Mouse (Mus musculus) yolk sac, embryonic 10.5 days (tissue): ENCODE data around the gene Ppt1.
A peak's percentile ranks its signal among the peaks of the same experiment; 100 is the strongest.

Experiments
- DNase-seq: peaks from one replicate; pipeline ENCODE4 v3.0.0-alpha.2; 2017; ENCODE audit warnings: low spot score

The Ppt1 gene

GRCm38 (mm10) chr4:122870741-122871140 is 34.7 kb downstream of the Ppt1 start:
- no peak for DNase-seq

GRCm38 (mm10) chr4:122871269-122871668 is 35.2 kb downstream of the Ppt1 start:
- no peak for DNase-seq

- no peak for DNase-seq
Measured at GRCm38 (mm10) chr4:122871989-122872388, 35.9 kb downstream of the Ppt1 start.

DNA sequence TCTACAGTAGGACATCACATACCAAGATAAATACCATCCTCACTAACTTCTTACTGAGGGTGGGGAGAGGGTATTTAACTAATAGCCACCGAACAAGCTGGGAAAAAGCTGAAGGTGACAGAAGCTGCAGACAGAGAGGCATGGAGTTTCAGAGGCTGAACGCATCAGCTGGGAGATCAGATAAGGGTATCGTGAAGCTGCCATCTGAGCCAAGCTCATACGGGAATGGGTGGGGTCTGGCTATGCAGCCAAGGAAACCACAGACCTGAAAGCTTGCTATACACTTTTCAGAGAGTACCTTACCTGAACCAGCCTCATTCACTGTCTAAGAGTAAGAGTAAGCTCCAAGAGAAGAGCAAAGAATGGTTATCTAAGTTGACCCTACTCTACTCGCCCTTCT is 37.0 kb downstream of the Ppt1 start:
- no peak for DNase-seq

- DNase-seq: no peak
Measured at GRCm38 (mm10) chr4:122873512-122873911, 37.5 kb downstream of the Ppt1 start.

- DNase-seq: no peak
Measured at GRCm38 (mm10) chr4:122878333-122879070, 42.5 kb downstream of the Ppt1 start.

- no peak for DNase-seq
Measured at GRCm38 (mm10) chr4:122882544-122882943, 46.5 kb downstream of the Ppt1 start.

DNA sequence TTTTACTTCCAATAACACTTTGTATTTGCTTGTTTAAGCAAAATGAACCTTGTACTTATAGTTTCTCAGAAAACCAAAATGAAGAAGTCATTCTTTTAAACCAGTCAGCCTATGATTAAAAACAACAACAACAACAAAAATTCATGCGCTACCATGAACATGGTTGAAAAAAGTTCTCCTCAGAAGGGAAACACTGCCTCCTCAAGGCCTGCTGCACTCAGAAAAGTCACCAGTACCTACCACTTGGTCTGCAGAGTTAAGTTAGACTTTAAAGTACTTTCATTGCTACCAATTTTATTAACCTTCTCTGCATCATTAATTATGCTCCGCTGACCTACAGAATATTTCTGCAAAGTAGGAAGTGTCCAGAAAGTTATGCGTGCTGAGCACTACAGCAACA is 47.3 kb downstream of the Ppt1 start:
- no peak for DNase-seq

DNA sequence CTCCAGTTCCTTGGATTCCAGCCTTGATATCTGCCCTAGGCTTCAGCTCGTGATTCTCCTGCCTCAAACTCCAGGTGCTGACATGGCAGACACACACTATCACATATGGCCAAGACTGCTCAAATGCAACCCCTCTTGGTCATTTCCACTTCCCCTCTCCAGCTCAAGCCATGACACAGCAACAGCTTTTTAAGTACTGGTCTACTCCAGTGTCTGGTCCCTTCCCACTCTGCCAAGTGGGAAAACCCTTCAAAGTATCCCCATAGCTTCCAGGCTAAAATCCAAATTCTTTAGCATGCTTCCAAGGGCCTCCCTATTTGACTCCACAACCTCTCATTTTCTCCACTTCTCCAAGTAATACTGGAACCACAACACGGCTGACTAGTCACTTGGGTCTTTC is 48.0 kb downstream of the Ppt1 start:
- DNase-seq: no peak

DNA sequence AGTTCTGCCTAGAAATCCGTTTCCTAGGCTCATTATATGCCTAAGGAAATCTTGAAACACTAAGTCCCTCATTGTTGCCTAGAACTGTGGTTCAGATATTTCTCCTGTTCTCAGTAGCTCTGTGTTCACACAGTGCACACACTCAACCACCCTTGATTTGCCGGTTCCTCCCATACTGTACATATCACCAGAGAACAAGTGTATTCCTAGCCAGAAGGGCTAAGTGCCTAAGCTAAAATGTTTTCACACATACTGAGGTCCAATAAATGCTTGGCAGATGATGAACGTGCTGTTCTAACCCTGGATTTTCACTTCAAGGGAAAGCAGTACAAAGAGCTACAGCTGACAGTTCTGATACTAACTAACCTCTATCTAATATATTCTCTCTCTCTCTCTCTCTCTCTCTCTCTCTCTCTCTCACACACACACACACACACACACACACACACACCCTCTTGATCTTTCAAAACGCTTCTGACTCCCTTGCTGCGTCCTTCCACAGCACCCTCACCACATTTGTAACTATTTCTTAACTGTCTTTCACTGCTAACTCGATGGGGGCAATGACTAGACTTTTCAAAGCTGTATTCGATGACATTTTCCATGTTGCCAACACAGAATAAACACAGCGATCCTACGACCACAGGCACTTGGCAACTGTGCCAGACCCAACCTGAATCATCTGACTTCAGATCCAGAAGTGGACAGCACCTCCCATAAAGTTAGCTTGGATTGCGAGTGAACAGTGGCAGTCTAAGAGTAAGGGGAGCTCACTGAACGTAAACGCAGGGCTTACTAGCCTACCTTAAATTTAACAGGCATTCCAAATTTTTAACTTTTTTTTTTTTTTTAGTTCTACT is 48.7 kb downstream of the Ppt1 start:
- peak; percentile 15 for DNase-seq

GRCm38 (mm10) chr4:122885768-122886578 is 49.9 kb downstream of the Ppt1 start, which contains the start of gene Cap1:
Gene Cap1, minus strand, starts transcription at chr4:122886056.
- DNase-seq: peak; percentile 99

DNA sequence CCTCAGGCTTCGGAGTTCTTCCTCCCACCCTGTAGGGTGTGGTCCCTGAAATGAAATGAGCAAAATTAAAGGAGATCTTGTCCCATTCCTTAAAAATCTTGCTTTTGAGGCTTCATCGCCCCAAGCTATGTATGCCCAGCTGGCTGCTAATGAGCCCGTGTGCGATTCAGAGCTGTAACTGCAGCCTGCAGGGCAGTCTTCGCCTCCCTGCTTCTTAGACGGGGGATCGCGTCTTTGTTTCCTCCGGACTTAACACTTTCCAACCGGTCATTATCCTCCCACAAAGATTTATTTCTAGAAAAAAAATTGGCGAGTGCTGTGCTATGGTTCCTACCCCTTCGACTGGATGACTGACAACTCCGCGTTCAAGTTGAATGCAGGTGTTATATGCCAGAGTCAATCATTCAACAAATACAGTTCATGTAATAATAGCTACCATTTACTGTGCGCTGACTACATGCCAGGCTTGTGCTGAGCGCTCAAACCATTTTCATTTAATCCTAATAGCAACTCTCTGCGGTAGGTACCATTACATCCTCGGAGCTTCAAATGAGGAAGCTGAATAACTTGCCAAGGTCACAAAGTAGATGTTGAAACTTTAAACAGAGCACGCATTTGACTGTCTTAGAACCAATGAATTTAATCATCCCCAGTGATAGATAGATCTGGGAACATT is 50.7 kb downstream of the Ppt1 start:
- DNase-seq: no peak

- DNase-seq: no peak
Measured at GRCm38 (mm10) chr4:122887336-122887735, 51.3 kb downstream of the Ppt1 start.

DNA sequence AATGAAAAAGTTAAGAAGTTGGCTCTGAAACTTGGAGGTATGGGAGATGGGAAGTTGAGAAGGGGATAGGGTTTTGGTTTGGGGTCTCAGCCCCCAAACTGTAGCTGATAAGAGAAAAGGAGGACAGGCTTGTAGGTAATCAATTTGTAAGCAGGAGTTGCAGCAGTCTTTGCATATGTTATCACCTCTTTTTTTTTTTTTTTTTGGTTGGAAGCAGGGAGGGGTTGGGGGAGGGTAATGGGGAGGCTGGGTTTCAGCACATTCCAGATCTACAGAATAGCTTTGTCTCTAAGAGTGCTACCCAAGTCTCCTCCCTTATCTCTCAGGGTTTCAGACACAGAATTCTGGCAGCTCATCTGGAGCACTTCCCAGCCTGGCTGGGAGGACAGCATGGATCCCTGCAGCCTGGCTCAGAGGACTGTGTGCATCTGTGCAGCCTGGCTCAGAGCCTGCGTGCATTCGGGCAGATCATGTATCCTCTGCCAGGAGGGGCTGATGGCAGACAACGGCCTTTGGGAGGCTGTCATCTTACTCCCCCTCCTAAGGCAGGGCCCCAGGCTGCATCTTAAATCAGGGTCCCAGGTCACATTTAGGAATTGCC is 54.9 kb downstream of the Ppt1 start:
- DNase-seq: no peak

- no peak for DNase-seq
Measured at GRCm38 (mm10) chr4:122891597-122891996, 55.6 kb downstream of the Ppt1 start.

DNA sequence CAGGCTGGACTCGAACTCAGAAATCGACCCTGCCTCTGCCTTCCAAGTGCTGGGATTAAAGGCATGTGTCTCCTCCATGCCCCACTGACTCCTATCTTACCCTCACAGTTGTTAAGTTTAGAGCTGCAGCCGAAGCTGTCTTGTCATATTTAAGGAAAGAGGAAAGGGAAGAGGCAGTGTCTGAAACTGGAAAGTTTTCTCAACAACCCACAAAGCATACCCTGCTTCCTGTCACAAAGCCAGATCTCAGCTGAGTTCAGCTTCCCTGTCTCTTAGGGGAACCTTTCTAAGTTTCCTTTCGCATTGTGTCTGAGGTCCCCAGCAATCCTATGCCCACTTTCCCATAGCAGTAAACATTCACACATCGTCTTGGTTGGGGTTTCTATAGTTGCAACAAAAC is 56.1 kb downstream of the Ppt1 start:
- no peak for DNase-seq

GRCm38 (mm10) chr4:122897750-122898149 is 61.7 kb downstream of the Ppt1 start:
- no peak for DNase-seq

DNA sequence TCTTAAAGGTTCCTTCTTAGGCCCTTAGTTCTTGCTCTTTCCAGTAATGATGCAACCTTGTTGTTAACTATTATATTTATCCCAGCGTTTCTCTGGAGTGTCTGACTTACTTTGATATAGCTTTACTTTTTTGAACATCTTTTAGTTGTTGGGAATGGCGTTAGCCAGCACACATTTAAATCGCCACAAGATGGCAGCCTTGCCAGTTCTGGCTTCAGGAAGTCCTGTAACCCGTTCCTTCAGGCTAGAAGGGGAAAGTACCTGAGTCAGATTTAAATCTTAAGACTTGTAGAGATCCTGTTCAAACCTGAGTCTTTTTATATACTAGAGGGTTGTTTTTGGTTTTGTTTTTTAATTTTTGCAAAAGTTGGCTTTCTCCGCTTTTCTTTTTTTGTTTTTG is 62.3 kb downstream of the Ppt1 start:
- DNase-seq: peak; percentile 32

DNA sequence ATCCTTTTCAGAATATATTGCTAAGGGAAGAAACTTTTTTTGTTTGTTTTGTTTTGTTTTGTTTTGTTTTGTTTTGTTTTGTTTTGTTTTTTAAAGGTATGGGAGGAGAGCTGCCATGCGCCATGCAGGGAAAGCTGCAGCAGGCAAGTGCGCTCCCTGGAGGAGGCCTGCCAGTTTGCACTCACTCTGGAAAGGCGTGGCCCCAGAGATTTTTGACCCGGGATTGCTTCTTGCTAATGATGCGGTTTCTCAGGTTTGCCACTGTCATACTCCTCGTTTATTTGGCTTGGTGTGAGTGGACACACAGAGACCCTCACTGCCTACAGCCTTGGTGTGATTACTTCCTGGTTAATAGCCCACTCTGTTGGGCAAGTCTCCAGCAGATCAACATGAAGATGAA is 66.1 kb downstream of the Ppt1 start:
- DNase-seq: no peak

- no peak for DNase-seq
Measured at GRCm38 (mm10) chr4:122903709-122904108, 67.7 kb downstream of the Ppt1 start.

GRCm38 (mm10) chr4:122905359-122905758 is 69.3 kb downstream of the Ppt1 start:
- DNase-seq: no peak
